Mouse (Mus musculus) neural tube, embryonic 15.5 days (tissue): ENCODE measurements around the gene Fam117a. TPM values are rescaled to one million over a fixed set of nuclear protein-coding genes. Genes with fewer than 3 reads are reported as not detected.

Experiments
- ATAC-seq: fragments of 200-750 bp; cut with Nextera tagmentation; 2 replicates; pipeline ENCODE4 v1.8.0; 2017; ENCODE audit warnings: mild to moderate bottlenecking, moderate TSS enrichment, moderate library complexity; ENCODE audit not compliant: low FRiP score
- H3K27ac ChIP-seq: fragments of 300-500 bp; sonication (generic); replicated peaks from 2 replicates; pipeline ENCODE4 v1.5.1; 2015; ENCODE audit warnings: mild to moderate bottlenecking, inconsistent platforms
- H3K27me3 ChIP-seq: fragments of 300-500 bp; sonication (generic); replicated peaks from 2 replicates; pipeline ENCODE4 v1.6.1; 2015; ENCODE audit warnings: inconsistent platforms
- H3K36me3 ChIP-seq: fragments of 300-500 bp; sonication (generic); 2 replicates; pipeline ENCODE4 v1.6.1; 2015; ENCODE audit warnings: inconsistent platforms
- H3K4me1 ChIP-seq: fragments of 300-500 bp; sonication (generic); 2 replicates; pipeline ENCODE4 v1.6.1; 2015; ENCODE audit warnings: inconsistent platforms
- H3K4me2 ChIP-seq: fragments of 300-500 bp; sonication (generic); 2 replicates; pipeline ENCODE4 v1.6.1; 2015; ENCODE audit warnings: inconsistent platforms, mild to moderate bottlenecking, moderate library complexity
- H3K4me3 ChIP-seq: fragments of 300-500 bp; sonication (generic); replicated peaks from 2 replicates; pipeline ENCODE4 v1.5.1; 2015; ENCODE audit warnings: mild to moderate bottlenecking, inconsistent platforms
- H3K9ac ChIP-seq: fragments of 300-500 bp; sonication (generic); replicated peaks from 2 replicates; pipeline ENCODE4 v1.6.1; 2015; ENCODE audit warnings: mild to moderate bottlenecking, inconsistent platforms
- H3K9me3 ChIP-seq: fragments of 300-500 bp; sonication (generic); replicated peaks from 2 replicates; pipeline ENCODE4 v1.6.1; 2016; ENCODE audit warnings: inconsistent platforms
- WGBS: fragments of 180-500 bp; shearing (Covaris S2); methylation state at CpG from one replicate; pipeline ENCODE4 v1.1.7; 2015; ENCODE audit warnings: mixed read lengths; 5-methylcytosine and 5-hydroxymethylcytosine counted together
- polyA plus RNA-seq: library from polyadenylated mRNA; unstranded; fragments of >200 nt; fragmentation: Nextera tagmentation; extraction: Ambion mirVana; gene quantifications from 2 replicates; pipeline ENCODE4 v1.2.1, GENCODE M21; 2015

The Fam117a gene
- polyA plus RNA-seq, 1 experiment from 2014 or later = 2.4 TPM

GRCm38 (mm10) chr11:95310648-95311424, 26.0 kb upstream of the Fam117a start:
- WGBS = 4% methylated on average over 17 of the region's 17 CpGs
- peak overlapping the region; percentile 70 for H3K4me2 ChIP-seq
- peak; percentile 2; the same call in 1 of the 2 replicates for ATAC-seq
- peak overlapping the region; percentile 65 for H3K9ac ChIP-seq
- 0 out of 2 replicates have a peak, but pooled peaks cover under 1% of the 10 kb centered on the region for H3K36me3 ChIP-seq
- peaks cover 22% of the 10 kb centered on the region for H3K4me1 ChIP-seq
- H3K27me3 ChIP-seq = no peaks in the 10 kb centered on the region
- peak overlapping the region; percentile 75 for H3K4me3 ChIP-seq
- H3K27ac ChIP-seq = peak overlapping the region; percentile 85
- H3K9me3 ChIP-seq = no peaks in the 10 kb centered on the region

- Histone ChIP-seq H3K9ac (0 out of 2 replicates have a peak overlapping the region, but pooled peaks have one; percentile 65), H3K4me1 (peaks cover 22% of the 10 kb centered on the region), H3K27ac (no peak overlapping the region), H3K27me3 (no peaks in the 10 kb centered on the region), H3K4me3 (peak overlapping the region; percentile 75), H3K4me2 (peak overlapping the region; percentile 70), H3K9me3 (no peaks in the 10 kb centered on the region), H3K36me3 (no peaks in the 10 kb centered on the region)
- no peak for ATAC-seq
- WGBS = 35% methylated on average over 5 of the region's 5 CpGs
These were observed 25.4 kb upstream of the Fam117a start for GRCm38 (mm10) chr11:95311425-95311807.

- H3K36me3 ChIP-seq = no peaks in the 10 kb centered on the region
- no peak overlapping the region for H3K4me3 ChIP-seq
- no peak overlapping the region for H3K9ac ChIP-seq
- H3K4me1 ChIP-seq = peaks cover 7% of the 10 kb centered on the region
- no peak for ATAC-seq
- no peaks in the 10 kb centered on the region for H3K9me3 ChIP-seq
- H3K4me2 ChIP-seq = no peak overlapping the region
- no peaks in the 10 kb centered on the region for H3K27me3 ChIP-seq
- 57% methylated on average over 7 of the region's 7 CpGs for WGBS
- H3K27ac ChIP-seq = no peak overlapping the region
These were observed 21.4 kb upstream of the Fam117a start for GRCm38 (mm10) chr11:95315215-95315955.

- Histone ChIP-seq H3K9me3 (no peaks in the 10 kb centered on the region), H3K27ac (no peak overlapping the region), H3K4me3 (no peak overlapping the region), H3K4me2 (no peak overlapping the region), H3K36me3 (no peaks in the 10 kb centered on the region), H3K27me3 (no peaks in the 10 kb centered on the region), H3K4me1 (no peaks in the 10 kb centered on the region), H3K9ac (no peak overlapping the region)
- ATAC-seq = no peak
- 90% methylated on average over 9 of the region's 9 CpGs for WGBS
These were observed 18.7 kb upstream of the Fam117a start for GRCm38 (mm10) chr11:95318116-95318515.

GRCm38 (mm10) chr11:95319506-95319905, 17.3 kb upstream of the Fam117a start:
- WGBS = 40% methylated on average over 1 of the region's 1 CpGs
- H3K27me3 ChIP-seq = no peaks in the 10 kb centered on the region
- no peaks in the 10 kb centered on the region for H3K9me3 ChIP-seq
- H3K27ac ChIP-seq = no peak overlapping the region
- no peaks in the 10 kb centered on the region for H3K4me1 ChIP-seq
- no peak overlapping the region for H3K9ac ChIP-seq
- no peaks in the 10 kb centered on the region for H3K36me3 ChIP-seq
- no peak overlapping the region for H3K4me2 ChIP-seq
- ATAC-seq = no peak
- H3K4me3 ChIP-seq = no peak overlapping the region

- Histone ChIP-seq H3K9ac (no peak overlapping the region), H3K4me3 (no peak overlapping the region), H3K36me3 (no peaks in the 10 kb centered on the region), H3K4me2 (no peak overlapping the region), H3K27ac (no peak overlapping the region), H3K9me3 (no peaks in the 10 kb centered on the region), H3K27me3 (no peaks in the 10 kb centered on the region), H3K4me1 (no peaks in the 10 kb centered on the region)
- 93% methylated on average over 1 of the region's 1 CpGs for WGBS
- no peak for ATAC-seq
These were observed 16.8 kb upstream of the Fam117a start for GRCm38 (mm10) chr11:95320010-95320409.

GRCm38 (mm10) chr11:95324181-95324580, 12.6 kb upstream of the Fam117a start:
- H3K4me3 ChIP-seq = no peak overlapping the region
- H3K4me1 ChIP-seq = no peaks in the 10 kb centered on the region
- WGBS = 35% methylated on average over 10 of the region's 10 CpGs
- no peak for ATAC-seq
- H3K36me3 ChIP-seq = no peaks in the 10 kb centered on the region
- peaks cover 10% of the 10 kb centered on the region; the same call in 1 of the 2 replicates for H3K27me3 ChIP-seq
- no peak overlapping the region for H3K27ac ChIP-seq
- H3K4me2 ChIP-seq = no peak overlapping the region
- H3K9ac ChIP-seq = no peak overlapping the region
- H3K9me3 ChIP-seq = no peaks in the 10 kb centered on the region

GRCm38 (mm10) chr11:95325832-95326231, 11.0 kb upstream of the Fam117a start:
- WGBS = 90% methylated on average over 4 of the region's 4 CpGs

GRCm38 (mm10) chr11:95326243-95326642, 10.6 kb upstream of the Fam117a start:
- 76% methylated on average over 11 of the region's 11 CpGs for WGBS
- H3K4me3 ChIP-seq = no peak overlapping the region
- H3K9me3 ChIP-seq = no peaks in the 10 kb centered on the region
- H3K4me2 ChIP-seq = no peak overlapping the region
- peaks cover 10% of the 10 kb centered on the region; the same call in 1 of the 2 replicates for H3K27me3 ChIP-seq
- no peaks in the 10 kb centered on the region for H3K36me3 ChIP-seq
- H3K9ac ChIP-seq = no peak overlapping the region
- H3K4me1 ChIP-seq = no peaks in the 10 kb centered on the region
- H3K27ac ChIP-seq = no peak overlapping the region
- no peak for ATAC-seq

More at GRCm38 (mm10) chr11:95325832-95326231, 11.0 kb upstream of the Fam117a start:
- Histone ChIP-seq H3K27me3 (peaks cover 10% of the 10 kb centered on the region; the same call in 1 of the 2 replicates), H3K4me2 (no peak overlapping the region), H3K9ac (no peak overlapping the region), H3K4me3 (no peak overlapping the region), H3K36me3 (no peaks in the 10 kb centered on the region), H3K9me3 (no peaks in the 10 kb centered on the region), H3K27ac (no peak overlapping the region), H3K4me1 (no peaks in the 10 kb centered on the region)
- no peak for ATAC-seq

GRCm38 (mm10) chr11:95328629-95329028, 8.2 kb upstream of the Fam117a start:
- Histone ChIP-seq H3K9ac (no peak overlapping the region), H3K36me3 (no peaks in the 10 kb centered on the region), H3K4me1 (no peaks in the 10 kb centered on the region), H3K27ac (no peak overlapping the region), H3K4me2 (no peak overlapping the region), H3K9me3 (no peaks in the 10 kb centered on the region), H3K4me3 (no peak overlapping the region), H3K27me3 (peaks cover 10% of the 10 kb centered on the region; the same call in 1 of the 2 replicates)
- no peak for ATAC-seq
- 81% methylated on average over 5 of the region's 5 CpGs for WGBS

- Histone ChIP-seq H3K4me3 (no peak overlapping the region), H3K36me3 (no peaks in the 10 kb centered on the region), H3K27me3 (peaks cover 10% of the 10 kb centered on the region; the same call in 1 of the 2 replicates), H3K9ac (no peak overlapping the region), H3K4me1 (no peaks in the 10 kb centered on the region), H3K4me2 (no peak overlapping the region), H3K27ac (no peak overlapping the region), H3K9me3 (no peaks in the 10 kb centered on the region)
- ATAC-seq = no peak
- whole genome bisulfite sequencing = 80% methylated on average over 1 of the region's 1 CpGs
These were observed 6.2 kb upstream of the Fam117a start for GRCm38 (mm10) chr11:95330662-95331061.

GRCm38 (mm10) chr11:95333209-95333608, 3.6 kb upstream of the Fam117a start:
- Histone ChIP-seq H3K4me3 (no peak overlapping the region), H3K27ac (no peak overlapping the region), H3K36me3 (no peaks in the 10 kb centered on the region), H3K27me3 (no peaks in the 10 kb centered on the region), H3K4me2 (no peak overlapping the region), H3K4me1 (peaks cover 18% of the 10 kb centered on the region), H3K9ac (no peak overlapping the region), H3K9me3 (no peaks in the 10 kb centered on the region)
- ATAC-seq = no peak
- 65% methylated on average over 4 of the region's 4 CpGs for WGBS
